Mouse (Mus musculus) neutrophil, adult 83 days (primary cell): ENCODE data around the gene Micu1. TPM values are rescaled to one million over a fixed set of nuclear protein-coding genes. Genes with fewer than 3 reads are reported as not detected.

ENCODE experiments used
- total RNA-seq, 2 experiments: library from RNA; stranded (reverse); gene quantifications; one replicate each; pipeline ENCODE4 v1.2.4; 2023

Micu1 gene
- 100 to 1,000 TPM; 102 to 110 TPM for total RNA-seq

GRCm38 (mm10) chr10:59702207-59703032, at the start of gene Micu1:
Gene Micu1, plus strand, starts transcription at chr10:59702477.

GRCm38 (mm10) chr10:59879255-59880028, 177.2 kb downstream of the Micu1 start, which contains the start of gene Dnajb12:
Gene Dnajb12, plus strand, starts transcription at chr10:59879556.

Other genes with a start within 250 kb of the Micu1 start
- gene Gm10322, start 86.4 kb upstream of the Micu1 start, total RNA-seq, result not detected
- gene Mcu, start 85.8 kb upstream of the Micu1 start, total RNA-seq, result 10 to 100 TPM; 58.5 to 59.1 TPM
- gene Dnajb12, start 177.1 kb downstream of the Micu1 start, total RNA-seq, result 10 to 100 TPM; 28.2 to 28.8 TPM
- gene Ddit4, start 249.4 kb downstream of the Micu1 start, total RNA-seq, result 10 to 100 TPM; 10.2 to 11.0 TPM